ENCODE assay signal across 18 mouse cellular contexts in the genomic region with DNA sequence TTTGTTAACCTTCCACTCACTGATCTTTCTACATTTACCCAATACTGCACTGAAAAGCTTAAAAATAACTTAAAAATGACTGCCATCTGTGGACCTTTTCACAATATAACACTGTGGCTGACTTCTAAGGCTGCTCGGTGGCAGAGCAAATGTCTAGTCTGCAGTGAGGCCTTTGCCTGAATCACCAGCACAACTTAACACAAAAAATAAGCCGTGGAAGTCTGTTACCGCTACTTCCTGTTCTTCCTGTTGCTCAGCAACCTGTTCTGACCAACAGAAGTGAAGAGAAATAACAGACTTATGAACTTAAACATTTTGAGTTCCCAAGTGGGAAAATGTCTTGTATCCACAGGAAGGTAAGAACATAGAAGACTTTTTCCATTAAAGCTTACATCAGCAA. TPM values are rescaled to one million over a fixed set of nuclear protein-coding genes. Genes with fewer than 3 reads are reported as not detected.
DNase-seq lines count a peak whose midpoint lies in the region; ATAC-seq lines count a peak whose summit lies in the region.
"Had no signal": no experiment of that assay in that cellular context is flagged by ENCODE, and none has a peak within 500 bp of the region (broad histone marks: within the 10 kb centered on the region; RNA-seq: fewer than 3 reads in every experiment).

No protein-coding gene starts in this region.

- intact Hi-C loops in left cerebral cortex, postnatal 36 days (cut with DNase I): no loop called here
- intact Hi-C loops in heart, postnatal 10 days (cut with DNase I): no loop called here

- peak; percentile 83 for ATAC-seq in granulocyte monocyte progenitor cell, adult 5-6 weeks (replicated peaks; ENCODE audit: poor library complexity, severe bottlenecking)
- ATAC-seq: forebrain, embryonic 13.5 days; intestine, postnatal 0 days had no signal

- DNase-seq in B cell, adult 2 months: peak; percentile 8 to 9
- DNase-seq in CD4-positive, CD25-positive, alpha-beta regulatory T cell, adult 2 months (ENCODE audit: low read depth, low spot score): peak; percentile 26
- DNase-seq in naive thymus-derived CD4-positive, alpha-beta T cell, adult 2 months (ENCODE audit: low read depth): peak; percentile 41
- DNase-seq in left cerebral cortex, postnatal 36 days (ENCODE audit: low spot score in 2 of 2): no peak
- no peak for DNase-seq in heart, postnatal 10 days
- no peak for DNase-seq in gastrocnemius, postnatal 10 days
- DNase-seq: cerebellum, adult 8-10 months; gastrocnemius, postnatal 25 days; layer of hippocampus, postnatal 36 days; lung, postnatal 14 days; spleen, adult 18-20 months; thymus, adult 18-20 months had no signal

RNA-seq across cellular contexts. Expression of a gene that starts 11.5 kb away (rescaled TPM):
- total RNA-seq in granulocyte monocyte progenitor cell, adult 5-6 weeks (2014; fragmentation: Nextera tagmentation): 46.0 and 55.2 TPM in 2 replicates
- 79.6 and 108 TPM in 2 replicates for total RNA-seq in granulocyte monocyte progenitor cell, adult 5-6 weeks (2017)
- total RNA-seq in left cerebral cortex, postnatal 36 days (2021): 10 to 100 TPM; 43.4 to 45.4 TPM
- 10 to 100 TPM; 26.8 to 27.9 TPM for total RNA-seq in heart, postnatal 10 days (2021)
- total RNA-seq in gastrocnemius, postnatal 10 days (2021): 10 to 100 TPM; 15.0 to 18.7 TPM

RNA-seq across cellular contexts. Expression of a gene that starts 36.7 kb away (rescaled TPM):
- not detected in 2 replicates for total RNA-seq in granulocyte monocyte progenitor cell, adult 5-6 weeks (2014; fragmentation: Nextera tagmentation)
- total RNA-seq in granulocyte monocyte progenitor cell, adult 5-6 weeks (2017): not detected in 2 replicates
- not detected for total RNA-seq in left cerebral cortex, postnatal 36 days (2021)
- not detected for total RNA-seq in heart, postnatal 10 days (2021)
- total RNA-seq in gastrocnemius, postnatal 10 days (2021): not detected
- total RNA-seq: adrenal gland, adult 18-20 months; gastrocnemius, postnatal 25 days; layer of hippocampus, adult 18-20 months; layer of hippocampus, postnatal 36 days; left cerebral cortex, postnatal 25 days had no signal

RNA-seq across cellular contexts. Expression of a gene that starts 48.7 kb away (rescaled TPM):
- total RNA-seq in granulocyte monocyte progenitor cell, adult 5-6 weeks (2014; fragmentation: Nextera tagmentation): not detected in 2 replicates
- total RNA-seq in granulocyte monocyte progenitor cell, adult 5-6 weeks (2017): not detected in 2 replicates
- not detected for total RNA-seq in left cerebral cortex, postnatal 36 days (2021)
- total RNA-seq in heart, postnatal 10 days (2021): not detected
- not detected for total RNA-seq in gastrocnemius, postnatal 10 days (2021)
- total RNA-seq: adrenal gland, adult 18-20 months; gastrocnemius, postnatal 25 days; layer of hippocampus, adult 18-20 months; layer of hippocampus, postnatal 36 days; left cerebral cortex, postnatal 25 days had no signal

RNA-seq across cellular contexts. Expression of a gene that starts 48.8 kb away (rescaled TPM):
- not detected in 2 replicates for total RNA-seq in granulocyte monocyte progenitor cell, adult 5-6 weeks (2014; fragmentation: Nextera tagmentation)
- total RNA-seq in granulocyte monocyte progenitor cell, adult 5-6 weeks (2017): not detected in 2 replicates
- not detected for total RNA-seq in left cerebral cortex, postnatal 36 days (2021)
- not detected for total RNA-seq in heart, postnatal 10 days (2021)
- total RNA-seq in gastrocnemius, postnatal 10 days (2021): not detected
- total RNA-seq: adrenal gland, adult 18-20 months; gastrocnemius, postnatal 25 days; layer of hippocampus, adult 18-20 months; layer of hippocampus, postnatal 36 days; left cerebral cortex, postnatal 25 days had no signal

Comparison
In these comparisons a context has a peak if more than half of its experiments do, and no peak if none do; other contexts are left out.
1. DNase-seq: peak in B cell, adult 2 months (2 of 2), CD4-positive, CD25-positive, alpha-beta regulatory T cell, adult 2 months (single experiment) and naive thymus-derived CD4-positive, alpha-beta T cell, adult 2 months (single experiment); none in left cerebral cortex, postnatal 36 days (0 of 2), heart, postnatal 10 days (0 of 2) and gastrocnemius, postnatal 10 days (single experiment).